8 mouse cellular contexts compared by ENCODE assay signal in the genomic region with DNA sequence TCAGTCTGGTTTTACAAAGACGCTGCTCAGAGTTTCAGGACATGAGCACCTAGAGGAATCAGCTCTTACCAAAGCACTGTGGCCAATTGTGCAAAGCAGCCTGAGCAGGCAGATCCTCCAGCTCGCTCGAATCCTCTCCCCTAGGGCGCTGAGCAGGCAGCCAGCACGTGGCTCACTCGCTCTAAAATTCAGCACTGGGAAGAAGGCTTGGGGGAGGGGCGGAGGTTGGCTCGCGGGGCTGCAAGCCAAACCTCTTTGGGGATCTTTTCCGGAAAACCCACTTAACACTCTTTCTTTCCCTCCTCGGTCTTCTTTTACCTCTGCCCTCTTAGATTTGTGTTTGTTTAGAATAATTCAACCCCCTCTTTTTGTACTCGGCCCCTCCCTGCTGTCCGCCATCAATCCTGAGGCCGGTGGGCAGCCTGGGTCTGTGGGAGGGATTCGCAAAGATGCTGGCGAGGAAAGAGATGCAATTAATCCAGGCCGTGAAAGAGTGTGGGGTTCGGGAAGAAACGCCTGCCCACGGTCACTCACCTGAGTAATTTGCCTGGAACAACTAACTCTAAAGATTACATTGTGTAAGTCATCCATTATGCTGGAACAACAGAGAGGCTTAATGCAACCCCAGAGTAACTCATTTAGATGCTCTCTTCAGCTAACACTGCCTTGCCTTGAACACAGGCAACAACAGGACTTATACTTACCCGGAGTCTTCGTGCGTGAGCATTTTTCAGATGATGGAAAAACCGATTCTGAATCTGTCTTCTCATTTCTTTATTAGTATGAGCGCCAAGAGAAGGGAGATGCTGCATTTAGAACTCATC. TPM values are rescaled to one million over a fixed set of nuclear protein-coding genes. Genes with fewer than 3 reads are reported as not detected.
DNase-seq lines count a peak whose midpoint lies in the region; ATAC-seq and TF ChIP-seq lines count a peak whose summit lies in the region.

No protein-coding gene starts in this region.

- H3K27ac ChIP-seq in embryonic facial prominence, embryonic 11.5 days (replicated peaks; ENCODE audit: low read depth, low read length) = no peak overlapping the region
- no peak overlapping the region for H3K27ac ChIP-seq in heart, postnatal 0 days (ENCODE audit: low read depth)
- no peak overlapping the region for H3K27ac ChIP-seq in lung, embryonic 15.5 days

- ATAC-seq in megakaryocyte, adult 5-6 weeks (ENCODE audit: poor library complexity, severe bottlenecking) = no peak
- 0 out of 2 replicates have a peak, but pooled peaks have one; percentile 23 for ATAC-seq in embryonic facial prominence, embryonic 11.5 days (replicated peaks; ENCODE audit: insufficient number of reproducible peaks, low FRiP score, low TSS enrichment, low read depth)
- ATAC-seq in heart, postnatal 0 days (ENCODE audit: insufficient read depth, low read depth) = no peak
- ATAC-seq in lung, embryonic 15.5 days (ENCODE audit: borderline replicate concordance, extremely low read depth, low FRiP score, low TSS enrichment) = no peak

- H3K9me3 ChIP-seq in megakaryocyte, embryonic 14.5 days = no peaks in the 10 kb centered on the region
- no peaks in the 10 kb centered on the region for H3K9me3 ChIP-seq in embryonic facial prominence, embryonic 11.5 days (replicated peaks; ENCODE audit: control insufficient read depth, low read length)
- H3K9me3 ChIP-seq in heart, postnatal 0 days (replicated peaks; ENCODE audit: control insufficient read depth, low read length) = no peaks in the 10 kb centered on the region
- H3K9me3 ChIP-seq in lung, embryonic 15.5 days = no peaks in the 10 kb centered on the region

- peaks cover 13% of the 10 kb centered on the region for H3K4me1 ChIP-seq in megakaryocyte, embryonic 14.5 days
- H3K4me1 ChIP-seq in embryonic facial prominence, embryonic 11.5 days (ENCODE audit: control insufficient read depth, insufficient read depth, low read length) = no peaks in the 10 kb centered on the region
- H3K4me1 ChIP-seq in heart, postnatal 0 days (ENCODE audit: control insufficient read depth, insufficient read depth) = peaks cover 7% of the 10 kb centered on the region; the same call in 1 of the 2 replicates
- H3K4me1 ChIP-seq in lung, embryonic 15.5 days = peaks cover 9% of the 10 kb centered on the region

- DNase-seq in embryonic facial prominence, embryonic 11.5 days (ENCODE audit: low spot score) = peak; percentile 85
- DNase-seq in heart, postnatal 0 days (ENCODE audit: low spot score) = no peak
- DNase-seq in layer of hippocampus, adult 18-20 months (ENCODE audit: low spot score in 2 of 2) = peak; percentile 54 to 67
- peak; percentile 67 for DNase-seq in right cerebral cortex, adult 18-20 months
- no peak for DNase-seq in spleen, postnatal 4 days (ENCODE audit: low spot score in 2 of 2)

- peak overlapping the region; percentile 47 for H3K4me2 ChIP-seq in embryonic facial prominence, embryonic 11.5 days (ENCODE audit: low read depth, low read length)
- peak overlapping the region; percentile 57 for H3K4me2 ChIP-seq in heart, postnatal 0 days (ENCODE audit: low read depth, low read length)
- H3K4me2 ChIP-seq in lung, embryonic 15.5 days = peak overlapping the region; percentile 68

- peaks cover 14% of the 10 kb centered on the region for H3K27me3 ChIP-seq in megakaryocyte, embryonic 14.5 days (replicated peaks)
- no peaks in the 10 kb centered on the region for H3K27me3 ChIP-seq in embryonic facial prominence, embryonic 11.5 days (ENCODE audit: control insufficient read depth, insufficient read depth, low read length)
- no peaks in the 10 kb centered on the region for H3K27me3 ChIP-seq in heart, postnatal 0 days (ENCODE audit: control insufficient read depth, insufficient read depth, low read length)
- H3K27me3 ChIP-seq in lung, embryonic 15.5 days = no peaks in the 10 kb centered on the region

- 17% methylated on average over 25 of the region's 25 CpGs for WGBS in embryonic facial prominence, embryonic 11.5 days
- 19% methylated on average over 25 of the region's 25 CpGs for WGBS in heart, postnatal 0 days
- 15% methylated on average over 25 of the region's 25 CpGs for WGBS in lung, embryonic 15.5 days

- H3K36me3 ChIP-seq in megakaryocyte, embryonic 14.5 days (replicated peaks; ENCODE audit: low read length) = no peaks in the 10 kb centered on the region
- no peaks in the 10 kb centered on the region for H3K36me3 ChIP-seq in embryonic facial prominence, embryonic 11.5 days (replicated peaks; ENCODE audit: control insufficient read depth, insufficient read depth, low read depth, low read length)
- H3K36me3 ChIP-seq in heart, postnatal 0 days (replicated peaks; ENCODE audit: control insufficient read depth, insufficient read depth, low read length) = no peaks in the 10 kb centered on the region
- no peaks in the 10 kb centered on the region for H3K36me3 ChIP-seq in lung, embryonic 15.5 days

- H3K4me3 ChIP-seq in megakaryocyte, embryonic 14.5 days (replicated peaks) = peak overlapping the region; percentile 71
- H3K4me3 ChIP-seq in embryonic facial prominence, embryonic 11.5 days (ENCODE audit: low read depth, low read length) = peak overlapping the region; percentile 32
- H3K4me3 ChIP-seq in heart, postnatal 0 days (ENCODE audit: low read depth, low read length) = peak overlapping the region; percentile 33
- H3K4me3 ChIP-seq in lung, embryonic 15.5 days = peak overlapping the region; percentile 33

- peak overlapping the region; percentile 60 for H3K9ac ChIP-seq in embryonic facial prominence, embryonic 11.5 days (replicated peaks; ENCODE audit: low read length)
- H3K9ac ChIP-seq in heart, postnatal 0 days (replicated peaks; ENCODE audit: low read depth, low read length) = 0 out of 2 replicates have a peak overlapping the region, but pooled peaks have one; percentile 29
- peak overlapping the region; percentile 21; the same call in 1 of the 2 replicates for H3K9ac ChIP-seq in lung, embryonic 15.5 days

- no peak for TF ChIP-seq CTCF in heart, postnatal 0 days (IDR thresholded peaks at IDR 0.05; ENCODE audit: low read depth)

- no peak for TF ChIP-seq EP300 in heart, postnatal 0 days (IDR thresholded peaks at IDR 0.05; ENCODE audit: low read depth)

RNA-seq across cellular contexts. Expression of a gene that starts 15.8 kb away (rescaled TPM):
- 139 and 380 TPM in 2 replicates for polyA plus RNA-seq in megakaryocyte, embryonic 14.5 days (2012; ENCODE audit: insufficient read depth, low replicate concordance)
- total RNA-seq in megakaryocyte, adult 5-6 weeks (2015) = 311 and 315 TPM in 2 replicates
- total RNA-seq in megakaryocyte, adult 5-6 weeks (2017) = 566 and 688 TPM in 2 replicates
- 158 and 194 TPM in 2 replicates for polyA plus RNA-seq in embryonic facial prominence, embryonic 11.5 days (2014; fragmentation: Nextera tagmentation; extraction: Ambion mirVana)
- total RNA-seq in heart, postnatal 0 days (2014; rRNA removed; ENCODE audit: low replicate concordance) = 106 and 126 TPM in 2 replicates
- 37.1 and 39.8 TPM in 2 replicates for polyA plus RNA-seq in heart, postnatal 0 days (2015; fragmentation: Nextera tagmentation; extraction: Ambion mirVana)
- total RNA-seq in layer of hippocampus, adult 18-20 months (2021) = 100 to 1,000 TPM; 271 to 272 TPM
- polyA plus RNA-seq in lung, embryonic 15.5 days (2015; fragmentation: Nextera tagmentation; extraction: Ambion mirVana) = 88.5 and 93.7 TPM in 2 replicates

RNA-seq across cellular contexts. Expression of a gene that starts 37.4 kb away (rescaled TPM):
- polyA plus RNA-seq in megakaryocyte, embryonic 14.5 days (2012; ENCODE audit: insufficient read depth, low replicate concordance) = 0.69 TPM in 1 of 2 replicates, not detected in the other
- total RNA-seq in megakaryocyte, adult 5-6 weeks (2015) = 14.8 and 26.5 TPM in 2 replicates
- 19.9 and 27.3 TPM in 2 replicates for total RNA-seq in megakaryocyte, adult 5-6 weeks (2017)
- 26.5 and 29.6 TPM in 2 replicates for polyA plus RNA-seq in embryonic facial prominence, embryonic 11.5 days (2014; fragmentation: Nextera tagmentation; extraction: Ambion mirVana)
- total RNA-seq in heart, postnatal 0 days (2014; rRNA removed; ENCODE audit: low replicate concordance) = 8.4 and 40.9 TPM in 2 replicates
- 7.9 and 9.4 TPM in 2 replicates for polyA plus RNA-seq in heart, postnatal 0 days (2015; fragmentation: Nextera tagmentation; extraction: Ambion mirVana)
- 10 to 100 TPM; 48.2 to 48.5 TPM for total RNA-seq in layer of hippocampus, adult 18-20 months (2021)
- polyA plus RNA-seq in lung, embryonic 15.5 days (2015; fragmentation: Nextera tagmentation; extraction: Ambion mirVana) = 18.0 and 18.2 TPM in 2 replicates

RNA-seq across cellular contexts. Expression of a gene that starts 55.6 kb away (rescaled TPM):
- 0.77 TPM in 1 of 2 replicates, not detected in the other for polyA plus RNA-seq in megakaryocyte, embryonic 14.5 days (2012; ENCODE audit: insufficient read depth, low replicate concordance)
- 7.3 and 11.9 TPM in 2 replicates for total RNA-seq in megakaryocyte, adult 5-6 weeks (2015)
- total RNA-seq in megakaryocyte, adult 5-6 weeks (2017) = 8.7 and 9.7 TPM in 2 replicates
- 37.1 and 37.6 TPM in 2 replicates for polyA plus RNA-seq in embryonic facial prominence, embryonic 11.5 days (2014; fragmentation: Nextera tagmentation; extraction: Ambion mirVana)
- 3.2 and 6.6 TPM in 2 replicates for total RNA-seq in heart, postnatal 0 days (2014; rRNA removed; ENCODE audit: low replicate concordance)
- 6.4 and 9.3 TPM in 2 replicates for polyA plus RNA-seq in heart, postnatal 0 days (2015; fragmentation: Nextera tagmentation; extraction: Ambion mirVana)
- 10 to 100 TPM; 14.4 to 16.0 TPM for total RNA-seq in layer of hippocampus, adult 18-20 months (2021)
- 19.1 and 20.1 TPM in 2 replicates for polyA plus RNA-seq in lung, embryonic 15.5 days (2015; fragmentation: Nextera tagmentation; extraction: Ambion mirVana)

Comparison
In these comparisons a context has a peak if more than half of its experiments do, and no peak if none do; other contexts are left out.
1. DNase-seq: peak in embryonic facial prominence, embryonic 11.5 days (single experiment), layer of hippocampus, adult 18-20 months (2 of 2) and right cerebral cortex, adult 18-20 months (single experiment); none in heart, postnatal 0 days (single experiment) and spleen, postnatal 4 days (0 of 2).
2. Peak in every context shown above with its lines, with median percentiles within 50 percentile points of each other: H3K4me3 ChIP-seq, H3K4me2 ChIP-seq and H3K9ac ChIP-seq.